Mouse (Mus musculus) spleen, postnatal 14 days (tissue): ENCODE data around the gene Aplp2.

Experiments used
- DNase-seq, 2 experiments: peaks; one replicate each; pipeline ENCODE4 v3.0.0; 2021 to 2022; ENCODE audit warnings: low spot score in 2 of 2

Gene Aplp2

GRCm38 (mm10) chr9:31225808-31226207, 14.2 kb upstream of the Aplp2 start:
- no peak for DNase-seq

DNA sequence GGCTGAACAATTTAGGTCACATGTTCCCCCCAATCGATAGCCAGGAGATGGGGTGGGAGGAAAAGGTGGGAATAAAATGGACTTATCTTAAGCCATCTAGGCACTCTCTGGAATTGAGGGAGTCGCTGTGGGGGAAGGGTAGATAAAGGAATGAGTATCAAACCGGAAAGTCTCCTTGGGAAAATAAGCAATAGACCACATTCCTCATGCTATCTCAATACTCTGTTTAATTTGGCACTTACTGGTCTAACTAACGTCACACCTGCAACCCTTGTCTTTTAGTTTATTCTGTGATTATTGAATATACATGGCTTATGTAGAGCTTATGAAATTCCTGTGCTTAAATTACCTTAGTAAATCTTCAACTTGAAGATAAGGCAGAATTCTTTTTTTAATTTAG, 11.9 kb upstream of the Aplp2 start:
- no peak for DNase-seq

DNA sequence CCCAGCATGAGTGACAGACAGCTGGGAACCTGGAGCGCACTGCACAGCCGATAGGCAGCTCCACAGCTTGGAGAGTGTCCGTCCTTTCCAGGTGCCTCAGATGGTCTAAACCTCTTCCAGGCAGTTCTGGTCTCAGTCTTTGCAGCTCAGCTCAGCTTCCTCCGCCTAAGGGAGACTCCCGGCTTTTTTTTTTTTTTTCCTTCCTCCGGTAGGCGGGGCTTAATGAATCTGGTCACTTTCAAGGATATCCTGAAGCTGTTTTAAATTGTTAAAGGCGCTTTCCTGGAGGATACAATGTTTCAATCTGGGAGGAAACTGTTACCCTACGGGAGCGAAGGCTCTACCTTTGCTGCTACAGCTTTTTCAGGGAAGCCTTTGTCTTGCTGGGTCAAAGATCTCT, 9.6 kb upstream of the Aplp2 start:
- DNase-seq, result no peak

- DNase-seq, result no peak
Observed at GRCm38 (mm10) chr9:31217631-31218380, 6.2 kb upstream of the Aplp2 start.

GRCm38 (mm10) chr9:31212500-31213008, 939 bp upstream of the Aplp2 start:
- DNase-seq, result no peak

GRCm38 (mm10) chr9:31210749-31211689, 596 bp downstream of the Aplp2 start:
- peak; percentile 16 to 25 for DNase-seq

DNA sequence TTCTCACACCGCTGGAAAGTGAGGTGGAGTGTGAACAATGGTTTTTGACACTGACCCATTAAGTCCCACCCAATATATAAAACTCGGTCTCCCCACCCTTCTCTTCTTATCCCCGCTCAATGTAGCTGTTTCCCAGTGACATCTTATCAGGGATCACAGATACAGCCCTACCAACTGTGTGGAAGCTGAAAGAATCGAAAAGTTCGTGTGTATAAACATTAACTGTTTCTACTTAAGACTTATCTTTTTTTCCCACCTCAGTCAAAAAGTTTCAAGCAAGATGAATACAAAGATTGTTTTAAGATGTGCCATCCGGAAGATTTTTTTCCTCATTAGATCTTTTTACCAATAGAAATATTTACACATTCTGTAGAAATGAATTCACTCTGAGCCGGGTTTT, 1.5 kb downstream of the Aplp2 start:
- DNase-seq, result no peak

- DNase-seq, result no peak
Observed at GRCm38 (mm10) chr9:31209502-31209901, 2.1 kb downstream of the Aplp2 start.

DNA sequence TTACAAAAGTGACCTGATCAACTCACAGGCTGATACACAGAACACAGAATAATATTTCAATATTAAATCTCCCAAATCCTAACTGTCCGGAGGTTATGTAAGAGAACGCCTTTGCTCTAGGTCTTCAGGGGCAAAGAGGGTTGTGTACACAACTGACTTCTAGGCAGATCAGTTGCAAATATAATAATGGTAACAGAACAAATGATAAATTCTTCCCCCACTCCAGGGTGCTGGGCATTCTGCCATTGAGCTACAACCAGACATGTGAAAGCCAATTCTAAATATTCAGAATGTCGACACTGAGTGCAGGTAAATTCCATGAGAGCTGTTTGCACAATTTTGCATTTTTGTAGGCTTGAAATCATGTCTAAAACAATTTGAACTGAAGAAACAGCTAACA, 3.9 kb downstream of the Aplp2 start:
- no peak for DNase-seq

DNA sequence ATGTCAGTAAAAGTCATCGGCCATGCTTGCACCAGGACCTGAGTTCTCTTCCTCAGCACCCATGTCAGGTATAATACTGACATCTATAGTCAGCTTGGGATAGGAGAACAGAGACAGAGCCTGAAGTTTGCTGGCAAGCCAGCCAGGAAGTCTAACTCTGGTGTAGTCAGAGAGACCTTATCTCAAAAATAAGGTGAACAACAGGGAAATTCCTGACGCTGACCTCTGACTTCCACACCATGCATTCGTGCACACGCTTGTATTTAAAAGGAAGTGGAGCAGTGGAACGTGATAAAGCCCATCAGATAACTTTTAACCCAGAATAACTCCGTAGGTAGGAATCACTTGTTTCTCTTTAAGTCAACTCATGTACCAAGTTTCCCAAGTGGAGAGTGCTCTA, 6.9 kb downstream of the Aplp2 start:
- no peak for DNase-seq

- DNase-seq, result no peak
Observed at GRCm38 (mm10) chr9:31203571-31204210, 7.9 kb downstream of the Aplp2 start.

GRCm38 (mm10) chr9:31203068-31203467, 8.5 kb downstream of the Aplp2 start:
- DNase-seq, result no peak

- DNase-seq, result no peak
Observed at GRCm38 (mm10) chr9:31198614-31199013, 13.0 kb downstream of the Aplp2 start.

DNA sequence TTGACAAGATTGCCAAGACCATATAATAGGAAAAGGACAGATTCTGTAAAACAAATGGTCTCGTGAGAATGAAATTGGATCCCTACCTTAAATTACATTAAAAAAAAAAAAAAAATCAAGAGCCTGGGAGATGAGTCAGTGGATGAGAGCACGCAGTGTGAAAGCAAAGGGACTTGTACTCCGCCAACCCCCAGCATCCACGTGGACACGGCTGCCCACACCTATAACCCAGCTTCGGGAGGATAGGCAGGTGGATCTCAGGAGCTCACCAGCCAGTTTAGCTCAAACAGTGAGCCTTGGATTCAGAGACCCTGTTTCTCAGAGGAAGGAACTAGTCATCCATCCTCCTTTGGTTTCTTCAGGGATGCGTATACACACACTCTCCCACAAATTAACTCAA, 13.8 kb downstream of the Aplp2 start:
- no peak for DNase-seq

DNA sequence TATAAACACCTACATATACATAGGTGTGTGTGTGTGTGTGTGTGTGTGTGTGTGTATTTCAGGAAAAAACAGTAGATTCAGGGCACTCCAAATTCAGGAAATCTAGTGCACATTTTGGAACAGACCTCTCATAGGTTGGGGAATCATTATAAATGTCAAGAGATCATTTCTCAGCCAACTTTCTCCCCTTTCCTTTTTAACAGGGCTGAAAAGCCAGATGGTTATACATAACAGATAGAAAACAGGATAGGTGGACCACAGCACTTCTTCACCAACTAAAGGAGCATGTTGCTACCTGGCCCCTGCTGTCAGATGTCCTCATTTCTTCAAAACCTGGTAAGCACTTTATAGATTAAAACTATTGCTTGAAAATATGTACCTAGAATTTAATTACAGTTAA, 14.9 kb downstream of the Aplp2 start:
- DNase-seq, result no peak

- DNase-seq, result no peak
Observed at GRCm38 (mm10) chr9:31195573-31195972, 16.0 kb downstream of the Aplp2 start.

DNA sequence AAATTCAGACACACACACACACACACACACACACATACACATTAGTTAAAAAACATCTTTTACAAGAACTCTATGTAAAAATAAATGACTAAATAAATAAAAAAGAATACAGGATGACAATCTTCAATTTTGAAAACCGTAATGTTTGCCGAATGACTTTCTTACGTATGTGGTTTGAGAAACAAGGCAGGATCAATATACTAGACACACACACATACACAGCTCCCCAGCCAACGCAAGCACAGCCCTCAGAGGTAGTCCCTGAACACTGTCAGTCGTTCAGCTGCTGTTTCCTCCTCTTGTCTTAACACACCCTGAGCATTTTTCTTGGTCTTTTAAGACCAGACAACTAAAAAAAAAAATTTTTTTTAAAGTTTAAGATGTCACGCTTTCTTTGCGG, 19.2 kb downstream of the Aplp2 start:
- no peak for DNase-seq

- no peak for DNase-seq
Observed at GRCm38 (mm10) chr9:31191543-31191942, 20.1 kb downstream of the Aplp2 start.

- no peak for DNase-seq
Observed at GRCm38 (mm10) chr9:31189194-31189593, 22.4 kb downstream of the Aplp2 start.

GRCm38 (mm10) chr9:31184439-31184838, 27.2 kb downstream of the Aplp2 start:
- no peak for DNase-seq

DNA sequence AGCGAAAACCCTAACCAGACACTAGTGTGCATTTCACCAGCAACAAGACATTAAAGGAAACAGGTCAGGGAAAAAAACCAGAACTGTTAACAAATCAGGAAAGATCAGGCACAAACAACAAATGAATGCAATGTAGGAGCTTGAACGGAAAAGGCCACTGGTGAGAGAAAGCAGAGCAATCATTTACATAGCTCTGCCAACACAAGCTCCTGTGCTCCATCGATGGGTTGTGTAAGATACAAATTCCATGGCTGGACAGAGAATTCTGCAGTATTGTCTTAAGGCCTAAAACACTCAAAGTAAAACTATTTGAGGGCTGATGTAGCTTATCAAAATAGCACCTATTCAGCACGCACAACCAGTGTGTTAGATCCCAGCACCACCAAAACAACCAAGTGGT, 28.6 kb downstream of the Aplp2 start:
- DNase-seq, result no peak
